Mouse (Mus musculus) kidney, adult 18-20 months (tissue): ENCODE measurements around the gene Ccdc92.

Experiments
- DNase-seq: peaks from one replicate; pipeline ENCODE4 v3.0.0; 2021

The Ccdc92 gene

GRCm38 (mm10) chr5:124854202-124854601, 8.0 kb downstream of the Ccdc92 start:
- DNase-seq: no peak

GRCm38 (mm10) chr5:124853079-124853478, 9.1 kb downstream of the Ccdc92 start:
- DNase-seq: no peak

GRCm38 (mm10) chr5:124852294-124852693, 9.9 kb downstream of the Ccdc92 start:
- no peak for DNase-seq

- no peak for DNase-seq
These were observed 10.7 kb downstream of the Ccdc92 start for GRCm38 (mm10) chr5:124851572-124851971.

- no peak for DNase-seq
These were observed 13.2 kb downstream of the Ccdc92 start for GRCm38 (mm10) chr5:124848994-124849393.

GRCm38 (mm10) chr5:124847014-124847413, 15.2 kb downstream of the Ccdc92 start:
- DNase-seq: no peak

- no peak for DNase-seq
These were observed 17.3 kb downstream of the Ccdc92 start for GRCm38 (mm10) chr5:124844929-124845328.

GRCm38 (mm10) chr5:124843386-124843785, 18.8 kb downstream of the Ccdc92 start:
- DNase-seq: no peak

GRCm38 (mm10) chr5:124840669-124841068, 21.6 kb downstream of the Ccdc92 start:
- DNase-seq: no peak

- no peak for DNase-seq
These were observed 22.0 kb downstream of the Ccdc92 start for GRCm38 (mm10) chr5:124840202-124840601.

- DNase-seq: no peak
These were observed 25.6 kb downstream of the Ccdc92 start for GRCm38 (mm10) chr5:124836621-124837020.

- DNase-seq: no peak
These were observed 26.1 kb downstream of the Ccdc92 start for GRCm38 (mm10) chr5:124836075-124836474.

- DNase-seq: no peak
These were observed 27.0 kb downstream of the Ccdc92 start for GRCm38 (mm10) chr5:124835218-124835617.

GRCm38 (mm10) chr5:124830331-124830730, 31.9 kb downstream of the Ccdc92 start:
- no peak for DNase-seq

GRCm38 (mm10) chr5:124822128-124822894, 39.9 kb downstream of the Ccdc92 start:
- no peak for DNase-seq

GRCm38 (mm10) chr5:124817050-124817449, 45.2 kb downstream of the Ccdc92 start:
- DNase-seq: no peak

- no peak for DNase-seq
These were observed 47.4 kb downstream of the Ccdc92 start for GRCm38 (mm10) chr5:124814797-124815196.

GRCm38 (mm10) chr5:124812466-124812865, 49.8 kb downstream of the Ccdc92 start:
- no peak for DNase-seq

- no peak for DNase-seq
These were observed 52.4 kb downstream of the Ccdc92 start for GRCm38 (mm10) chr5:124809708-124810366.

GRCm38 (mm10) chr5:124792112-124792511, 70.1 kb downstream of the Ccdc92 start:
- no peak for DNase-seq

GRCm38 (mm10) chr5:124785650-124786049, 76.6 kb downstream of the Ccdc92 start:
- no peak for DNase-seq
